Mouse (Mus musculus) erythroid progenitor cell, adult 5-6 weeks (primary cell): ENCODE data around the gene Nudt1. TPM values are rescaled to one million over a fixed set of nuclear protein-coding genes. Genes with fewer than 3 reads are reported as not detected.

Experiments used
- ATAC-seq: replicated peaks from 2 replicates; pipeline ENCODE4 v1.8.0; 2016; ENCODE audit warnings: moderate number of reproducible peaks, mild to moderate bottlenecking, moderate TSS enrichment, inconsistent platforms; ENCODE audit not compliant: poor library complexity, low FRiP score, severe bottlenecking
- total RNA-seq, 2 experiments: library from RNA; stranded (forward) in 1 of 2; stranded (reverse) in 1 of 2; fragments of 150-400 nt in 1 of 2; fragments of 186-747, 209-891 nt in 1 of 2; gene quantifications; 2 replicates each; pipeline versions ENCODE4 v1.2.3 to v1.2.4; 2015 to 2017; ENCODE audit warnings: low replicate concordance in 2 of 2

Gene Nudt1
- total RNA-seq (2015; ENCODE audit: low replicate concordance) (11.5 and 14.7 TPM in 2 replicates), total RNA-seq (2017; ENCODE audit: low replicate concordance) (7.1 and 10.1 TPM in 2 replicates)

DNA sequence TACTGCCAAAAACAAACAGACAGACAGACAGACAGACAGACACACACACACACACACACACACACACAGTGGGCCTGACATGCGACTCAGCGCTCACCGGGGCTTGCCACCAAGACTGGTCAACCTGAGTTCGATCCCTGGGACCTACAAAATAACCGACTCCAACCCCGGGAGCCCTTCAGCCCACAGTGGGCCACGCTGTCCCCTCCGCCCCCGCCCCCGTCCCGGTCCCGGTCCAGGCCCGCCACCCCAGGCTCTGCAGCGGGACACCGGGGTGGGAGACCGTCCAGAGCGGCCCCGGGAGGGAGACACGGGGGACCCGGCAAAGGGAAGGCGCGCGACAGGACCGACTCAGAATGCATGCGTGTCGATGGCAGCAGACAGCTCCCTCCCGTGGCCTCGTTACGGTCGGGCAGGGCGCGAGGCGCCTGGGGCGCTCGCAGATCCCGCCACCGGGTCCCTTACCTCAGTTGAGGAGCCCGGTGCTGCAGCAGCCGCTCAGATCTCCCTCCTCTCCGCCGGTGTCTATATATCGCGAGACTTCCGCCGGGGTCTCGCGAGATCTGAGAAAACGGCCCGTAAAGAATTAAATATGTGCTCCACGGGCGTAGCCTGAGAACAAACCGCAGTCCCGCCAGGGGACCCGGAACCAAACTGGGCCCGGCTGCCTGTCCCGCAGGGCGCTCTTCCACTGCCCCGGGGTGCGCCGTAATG lies at the start of gene Nudt1, which contains the start of gene Mad1l1:
Nudt1 (plus strand) TSS at position 615 of the 714 bp plus-strand sequence.
Mad1l1 (minus strand) TSS at position 511 of the 714 bp plus-strand sequence.
- ATAC-seq: peak; percentile 91

DNA sequence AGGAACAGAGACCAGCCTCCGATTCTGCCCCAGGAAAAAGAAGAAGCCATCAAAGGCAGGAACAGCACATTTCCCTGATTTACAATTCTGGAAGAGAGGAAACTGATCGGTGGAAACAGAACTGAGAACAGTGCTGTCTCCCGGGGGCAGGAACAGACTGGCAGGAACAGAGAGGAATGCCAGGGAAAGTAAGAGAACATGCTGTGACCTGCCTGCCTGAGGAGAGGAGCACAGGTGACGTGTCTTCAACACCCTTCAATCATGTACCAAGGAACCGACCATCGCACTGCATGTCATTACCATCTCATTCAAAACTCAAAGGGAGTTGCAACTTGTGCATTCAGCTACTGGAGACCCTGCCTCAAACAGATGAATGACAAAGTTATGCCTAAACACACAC lies 44.7 kb upstream of the Nudt1 start:
- no peak for ATAC-seq

DNA sequence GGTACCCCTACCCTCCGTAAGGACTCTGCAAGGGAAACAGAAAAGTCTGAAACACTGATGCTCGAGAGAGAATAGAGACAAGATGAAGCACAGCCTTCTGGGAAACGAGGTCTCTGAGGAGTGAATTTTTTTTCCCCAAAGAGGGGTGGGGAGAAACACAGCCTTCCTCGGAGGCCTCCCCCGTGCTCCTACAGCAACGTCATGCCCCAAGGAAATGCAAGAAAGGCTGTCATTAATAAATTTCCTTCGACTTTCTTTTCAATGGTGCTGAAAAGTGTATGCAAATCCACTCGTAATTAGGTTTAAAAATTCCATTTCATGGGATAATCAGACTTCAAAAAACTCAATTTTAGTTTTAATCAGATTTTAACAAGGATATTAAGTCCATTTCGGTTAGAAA lies 41.3 kb upstream of the Nudt1 start:
- no peak for ATAC-seq

DNA sequence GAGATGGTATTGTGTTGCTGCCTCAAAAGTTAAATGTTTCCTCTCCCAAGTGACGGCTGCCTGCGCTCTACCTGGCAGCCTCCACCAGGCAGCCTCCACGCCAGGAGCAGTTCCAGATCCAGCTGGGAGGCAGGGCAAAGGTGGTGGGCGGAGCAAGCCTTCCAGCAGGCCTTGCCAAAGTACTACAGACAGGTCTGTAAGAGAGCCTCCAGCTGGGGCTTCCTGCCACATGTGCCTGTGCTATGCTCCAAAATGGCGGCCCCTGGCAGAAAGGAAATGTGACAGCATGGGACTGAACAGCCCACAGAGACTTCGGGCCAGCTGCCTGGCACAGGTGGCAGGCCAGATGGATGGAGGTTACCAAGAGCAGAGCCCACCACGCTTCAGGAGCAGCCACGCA lies 39.1 kb upstream of the Nudt1 start:
- no peak for ATAC-seq

DNA sequence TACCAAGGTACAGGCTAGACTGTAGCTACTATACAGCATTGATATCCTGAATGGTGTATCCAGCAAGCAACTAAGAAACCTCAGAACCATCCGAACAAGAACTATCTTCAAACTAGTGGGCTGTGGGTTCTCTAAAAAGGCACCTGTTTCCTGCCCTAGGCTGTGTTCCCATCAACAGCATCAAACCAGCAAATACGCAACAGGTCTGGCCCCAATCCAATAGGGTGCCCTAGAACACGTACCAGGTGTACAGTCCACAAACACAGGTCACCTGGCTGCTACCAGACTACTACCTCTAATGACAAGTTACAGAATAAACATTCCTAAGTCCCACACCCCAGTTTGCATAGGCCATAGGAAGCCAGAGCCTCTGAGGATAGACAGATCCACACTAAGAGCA lies 38.6 kb upstream of the Nudt1 start:
- ATAC-seq: no peak

DNA sequence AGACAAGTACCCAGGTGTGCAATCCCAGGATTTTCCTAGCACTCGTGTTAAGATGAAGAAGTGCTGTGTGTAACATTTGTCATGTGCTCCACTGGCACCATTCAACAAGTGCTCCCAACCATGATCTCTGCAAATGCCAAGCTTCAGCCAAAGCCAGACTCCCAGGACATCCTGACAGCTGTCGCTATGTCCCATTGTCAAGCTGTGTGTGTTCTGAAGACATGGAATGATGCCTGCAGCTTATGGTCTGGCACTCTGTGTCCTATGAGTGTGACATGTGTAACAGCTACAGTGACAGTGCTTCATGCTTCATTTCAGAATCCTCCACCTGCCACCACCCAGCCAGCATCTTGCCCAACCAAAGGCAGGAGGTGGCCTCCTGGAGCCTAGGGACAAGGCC lies 37.4 kb upstream of the Nudt1 start:
- ATAC-seq: no peak

DNA sequence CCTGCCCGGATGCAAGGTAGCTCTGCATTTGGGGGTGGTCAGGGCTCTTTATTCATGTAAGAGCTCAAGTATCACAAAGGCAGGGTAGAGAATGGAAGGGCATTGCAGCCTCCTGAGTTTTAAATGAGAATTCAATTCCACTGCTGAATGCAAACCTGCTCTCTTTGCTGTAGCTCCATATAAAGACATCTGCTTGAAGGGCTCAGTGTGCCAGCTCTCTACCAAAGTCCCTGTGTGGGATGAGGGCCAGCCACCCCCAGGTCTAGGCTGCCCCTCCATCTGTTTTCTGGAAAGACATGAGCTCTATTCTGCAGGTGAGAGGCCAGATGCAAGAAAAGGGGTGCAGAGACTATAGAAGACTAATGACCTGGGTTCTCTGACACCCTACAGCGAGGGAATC lies 36.7 kb upstream of the Nudt1 start:
- no peak for ATAC-seq

DNA sequence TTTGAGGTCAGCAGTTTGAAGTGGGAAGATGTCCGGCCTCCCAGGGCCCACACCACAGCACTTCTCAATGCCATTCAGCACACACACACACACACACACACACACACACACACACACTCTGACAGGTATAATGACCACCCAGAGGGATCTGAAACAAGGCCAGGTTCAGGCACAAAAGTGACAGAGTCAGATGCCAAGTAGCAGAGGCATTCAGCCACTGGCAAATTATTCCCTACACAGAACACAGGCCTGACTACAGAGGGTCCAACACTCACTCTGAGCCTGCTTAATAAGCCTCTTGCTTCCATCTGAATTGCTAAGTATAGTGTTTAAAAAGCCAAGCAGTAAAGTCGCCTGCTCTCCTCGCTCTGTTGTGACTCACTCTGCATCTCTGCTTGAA lies 33.2 kb upstream of the Nudt1 start:
- no peak for ATAC-seq

DNA sequence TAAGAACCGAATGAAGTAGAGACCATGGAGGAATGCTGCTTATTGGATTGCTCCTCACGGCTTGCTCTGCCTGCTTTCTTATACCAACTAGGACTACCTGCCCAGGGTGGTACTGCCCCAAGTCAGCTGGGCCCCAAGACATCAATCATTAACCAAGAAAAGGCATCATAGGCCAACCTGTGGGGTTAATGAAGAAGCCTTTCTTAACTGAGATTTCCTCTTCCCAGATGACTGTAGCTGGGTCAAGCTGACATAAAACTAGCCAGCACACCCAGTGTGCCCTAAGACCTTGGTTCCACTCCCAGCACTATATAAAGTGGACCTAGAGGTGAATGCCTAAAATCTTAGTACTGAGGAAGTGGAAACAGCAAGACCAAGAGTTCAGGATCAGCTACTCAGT lies 32.3 kb upstream of the Nudt1 start:
- no peak for ATAC-seq

DNA sequence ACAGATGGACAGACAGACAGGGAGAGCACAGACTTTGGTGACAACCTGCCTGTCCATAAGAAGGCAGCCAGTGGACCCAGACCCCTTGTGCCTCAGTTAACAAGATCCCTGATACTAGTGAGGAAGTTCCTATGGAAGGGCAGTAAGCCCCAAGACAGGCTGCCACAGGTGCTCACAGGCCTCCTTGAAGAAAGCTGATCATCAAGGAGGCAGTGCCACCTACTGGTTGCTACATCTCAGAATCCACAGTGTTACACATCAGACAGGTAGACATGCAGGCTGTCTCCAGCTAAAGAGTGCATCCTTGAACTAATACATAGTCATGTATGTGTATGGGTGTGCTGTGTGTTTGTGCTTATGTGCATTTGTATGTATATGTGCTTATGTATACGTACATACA lies 29.3 kb upstream of the Nudt1 start:
- ATAC-seq: no peak

DNA sequence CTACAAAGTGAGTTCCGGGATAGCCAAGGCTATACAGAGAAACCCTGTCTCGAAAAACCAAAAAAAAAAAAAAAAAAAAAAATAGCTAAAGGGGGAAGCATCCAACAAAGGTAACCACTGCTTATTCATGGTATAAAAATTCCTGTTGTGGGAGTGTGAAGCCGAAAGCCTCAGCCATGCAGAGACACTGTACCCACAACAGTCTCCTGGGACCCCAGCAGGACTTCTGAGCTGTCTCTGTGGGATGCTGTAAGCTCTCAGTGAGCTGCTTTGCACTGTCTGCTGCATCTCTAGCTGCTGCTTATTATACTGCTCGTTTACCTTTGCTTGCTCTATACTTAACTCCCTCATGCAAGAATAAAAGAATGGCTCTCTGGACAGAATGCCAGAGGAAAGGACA lies 23.2 kb upstream of the Nudt1 start:
- no peak for ATAC-seq

DNA sequence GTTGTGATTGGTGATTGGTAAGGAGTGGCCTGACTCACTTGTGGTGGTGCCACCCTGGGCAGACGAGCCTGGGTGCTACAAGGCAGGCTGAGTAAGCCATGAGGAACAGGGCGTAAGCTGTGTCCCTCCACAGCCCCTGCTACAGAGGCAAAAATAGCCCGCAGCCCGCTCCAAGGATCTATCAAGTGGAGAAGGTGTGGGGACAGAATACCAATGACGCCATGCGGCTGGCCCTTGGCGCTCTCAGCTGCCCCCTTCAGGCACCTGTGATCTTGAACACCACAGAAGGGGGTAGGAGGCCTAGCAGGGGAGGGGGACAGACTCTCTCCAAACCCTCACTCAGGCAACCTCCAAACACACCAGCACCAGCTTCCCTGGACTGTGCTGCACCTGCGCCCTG lies 15.4 kb upstream of the Nudt1 start:
- ATAC-seq: no peak

DNA sequence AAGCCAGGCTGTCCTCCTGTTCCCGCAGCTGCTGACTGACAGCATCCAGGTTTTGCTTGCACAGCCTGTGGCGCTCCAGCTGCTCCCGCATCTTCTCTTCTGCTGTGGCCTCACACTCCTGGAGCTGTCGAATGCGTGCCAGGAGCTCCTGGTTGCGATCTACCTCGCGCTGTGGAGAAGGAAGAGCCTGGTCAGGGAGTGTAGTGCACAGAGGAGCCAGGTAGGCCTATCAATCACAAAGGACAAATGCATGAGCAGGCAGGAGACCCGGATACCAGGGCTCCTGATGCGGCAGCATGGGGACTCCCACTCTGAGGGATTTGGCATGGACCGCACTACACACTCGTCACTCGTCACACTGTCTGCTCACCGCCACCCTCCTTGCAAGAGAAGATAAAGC lies 13.9 kb upstream of the Nudt1 start:
- no peak for ATAC-seq

DNA sequence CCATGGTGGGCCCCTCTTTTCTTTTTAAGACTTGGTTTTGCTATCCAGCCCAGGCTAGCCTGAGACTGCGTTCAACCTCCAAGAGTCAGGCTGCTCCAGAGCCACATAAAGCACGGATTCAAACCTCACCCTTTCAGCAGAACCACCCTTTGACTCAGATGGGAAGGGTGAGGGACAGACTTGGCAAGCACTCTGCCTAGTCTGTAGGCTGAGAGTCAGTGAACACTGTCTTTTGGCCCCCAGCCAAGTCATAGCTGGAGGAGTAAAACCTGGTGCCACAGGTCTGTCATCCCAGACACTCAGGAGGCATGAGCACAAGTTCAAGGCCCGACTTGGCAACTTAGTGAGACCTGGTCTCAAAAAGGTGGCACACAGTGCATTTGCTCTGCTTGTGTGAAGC lies 4.7 kb upstream of the Nudt1 start:
- ATAC-seq: no peak

DNA sequence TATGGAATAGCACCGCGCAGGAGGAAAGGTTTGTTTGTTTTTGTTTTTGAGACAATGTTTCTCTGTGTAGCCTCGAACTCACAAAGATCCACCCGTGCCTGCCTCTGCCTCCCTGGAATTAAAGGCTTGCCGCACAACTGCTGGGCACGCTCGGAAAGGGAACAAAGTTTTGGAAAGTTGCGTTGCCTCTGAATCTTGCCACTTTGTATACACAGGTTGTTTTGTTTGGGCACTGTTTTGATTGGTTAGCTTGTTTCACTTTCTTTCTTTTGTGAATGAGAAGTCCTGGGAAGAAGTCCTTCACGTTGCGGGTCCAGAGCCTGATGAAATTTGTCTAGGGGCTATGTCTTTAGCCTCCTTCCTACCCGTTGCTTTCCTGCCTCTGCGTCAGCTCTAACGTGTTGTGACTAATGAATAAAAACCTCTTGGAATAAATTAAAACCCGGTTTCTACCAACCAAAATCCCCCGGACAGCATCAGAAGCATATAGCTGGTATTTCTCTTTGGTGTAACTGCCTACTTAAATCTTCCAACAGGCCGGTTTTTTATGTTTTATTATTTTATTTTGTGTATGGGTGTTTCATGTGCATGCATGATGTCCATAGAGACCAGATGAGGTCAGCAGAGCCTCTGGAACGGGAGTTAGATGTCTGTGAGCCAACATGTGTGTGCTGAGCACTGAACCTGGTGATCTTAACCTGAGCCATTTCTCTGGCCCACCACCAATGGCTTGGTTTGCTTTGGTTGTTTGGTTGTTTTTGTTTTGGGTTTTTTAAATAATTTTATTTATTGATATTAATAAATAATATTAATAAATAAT lies 510 bp downstream of the Nudt1 start:
- peak; percentile 49 for ATAC-seq

DNA sequence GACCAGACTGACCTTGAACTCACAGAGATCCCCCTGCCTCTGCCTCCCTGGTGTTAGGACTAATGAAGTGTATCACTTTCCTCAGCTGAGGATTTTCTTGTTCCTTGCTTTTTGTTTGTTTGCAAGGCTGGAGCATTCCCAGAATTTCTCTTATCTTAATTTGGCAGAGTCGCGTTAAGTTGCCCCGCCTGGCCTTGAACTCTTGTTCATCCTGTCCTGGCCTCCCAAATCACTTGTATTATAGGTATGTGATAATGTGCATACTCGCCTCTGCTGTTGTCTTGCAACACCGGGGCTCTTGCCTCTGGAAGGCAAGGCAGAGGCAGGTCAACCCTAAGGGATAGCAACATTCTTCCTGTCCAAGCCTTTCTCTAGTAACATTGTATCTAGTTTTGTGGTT lies 2.6 kb downstream of the Nudt1 start:
- no peak for ATAC-seq

DNA sequence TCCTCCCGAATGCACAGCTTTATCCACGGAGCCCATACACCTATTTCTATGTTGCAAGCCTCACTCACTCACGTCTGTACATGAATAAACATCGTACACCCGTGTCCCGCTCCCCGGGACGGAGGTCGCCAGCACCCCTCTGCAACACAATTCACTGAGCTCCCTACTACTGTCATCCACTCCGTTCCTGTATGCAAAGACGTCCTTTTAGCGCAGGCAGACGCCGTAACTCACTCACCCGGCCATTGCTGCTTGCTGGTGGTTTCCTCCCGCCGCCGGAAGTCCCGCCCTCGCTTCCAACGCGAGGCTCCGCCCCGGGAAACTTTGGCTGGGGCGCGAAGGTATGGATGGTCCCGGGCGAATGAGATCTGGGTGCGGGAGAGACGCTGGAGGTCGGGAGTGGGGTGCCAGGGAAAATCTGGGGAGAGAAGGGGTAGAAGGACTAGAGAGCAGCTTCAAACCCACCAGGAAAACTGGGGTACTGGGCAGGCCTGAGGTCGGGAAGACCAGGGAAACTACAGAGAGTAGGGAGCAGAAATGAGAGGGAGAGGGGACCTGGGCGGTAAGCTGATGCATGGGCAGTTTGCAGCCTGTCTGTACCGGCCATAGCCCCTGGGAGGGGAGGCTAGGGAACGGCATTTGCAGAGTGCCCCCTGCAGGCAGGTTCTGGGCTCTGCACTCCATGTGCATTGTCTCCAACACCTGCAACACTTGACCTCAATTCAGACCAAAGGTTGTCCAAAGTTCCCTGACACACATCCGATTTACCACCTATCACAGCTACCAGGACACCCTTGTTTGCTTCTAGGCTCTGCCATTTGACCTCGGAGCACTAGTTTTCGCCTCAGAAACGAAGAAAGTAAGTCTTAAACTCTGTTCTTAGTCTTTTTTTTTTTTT lies 10.4 kb downstream of the Nudt1 start, which contains the start of gene Mrm2:
Mrm2 (minus strand) TSS at position 284 of the 898 bp plus-strand sequence.
- peak; percentile 97 for ATAC-seq

DNA sequence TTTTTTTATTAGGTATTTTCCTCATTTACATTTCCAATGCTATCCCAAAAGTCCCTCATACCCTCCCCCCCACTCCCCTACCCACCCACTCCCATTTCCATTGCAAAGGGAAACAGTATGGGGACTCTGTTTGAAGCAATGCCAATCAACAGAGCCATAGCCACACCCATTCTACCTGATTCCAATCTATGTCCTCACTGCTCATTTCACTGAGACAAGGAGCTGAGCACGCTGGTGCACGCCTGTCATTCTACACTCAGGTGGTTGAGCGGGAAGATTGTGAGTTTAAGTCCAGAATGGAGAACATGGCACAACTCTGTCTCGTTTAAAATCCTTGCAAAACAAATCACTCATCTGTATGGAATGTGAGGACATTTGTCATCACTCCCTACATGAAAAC lies 11.1 kb downstream of the Nudt1 start:
- ATAC-seq: no peak

DNA sequence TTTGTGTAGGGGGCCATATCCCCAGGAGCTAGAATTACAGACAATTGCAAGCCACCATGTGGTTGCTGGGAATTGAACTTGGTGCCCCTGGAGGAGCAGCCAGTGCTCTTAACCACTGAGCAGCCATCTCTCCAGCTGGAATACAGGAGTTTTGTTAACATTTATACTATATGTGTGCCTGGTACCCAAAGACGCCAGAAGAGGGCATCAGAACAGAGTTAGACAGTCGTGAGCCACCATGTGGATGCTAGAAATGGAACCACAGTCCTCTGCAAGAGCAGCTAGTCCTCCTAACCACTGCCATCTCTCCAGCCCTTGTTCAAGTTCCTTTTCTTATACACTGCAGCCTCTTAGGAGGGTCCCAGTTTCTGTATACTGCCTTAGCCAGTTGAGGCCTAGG lies 12.2 kb downstream of the Nudt1 start:
- no peak for ATAC-seq

DNA sequence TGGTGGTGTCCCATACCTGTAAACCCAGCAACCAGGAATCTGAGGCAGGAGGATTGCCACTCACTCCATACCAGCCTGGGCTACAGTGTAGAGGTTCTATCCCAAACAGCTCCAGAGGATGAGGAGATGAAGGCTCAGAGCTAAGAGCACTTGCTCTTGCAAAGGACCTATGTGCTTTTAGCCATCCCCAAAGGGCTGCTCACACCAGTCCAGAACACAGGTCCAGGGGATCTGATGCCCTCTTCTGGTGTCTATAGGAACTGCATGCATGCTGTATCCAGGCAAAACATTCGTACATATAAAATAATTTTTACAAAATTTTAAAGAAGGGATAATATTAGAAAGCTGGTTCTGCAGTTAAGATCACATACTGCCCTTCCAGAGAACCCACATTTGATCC lies 15.2 kb downstream of the Nudt1 start:
- no peak for ATAC-seq
